Mouse (Mus musculus): ENCODE results near the gene Ints1.

DNA sequence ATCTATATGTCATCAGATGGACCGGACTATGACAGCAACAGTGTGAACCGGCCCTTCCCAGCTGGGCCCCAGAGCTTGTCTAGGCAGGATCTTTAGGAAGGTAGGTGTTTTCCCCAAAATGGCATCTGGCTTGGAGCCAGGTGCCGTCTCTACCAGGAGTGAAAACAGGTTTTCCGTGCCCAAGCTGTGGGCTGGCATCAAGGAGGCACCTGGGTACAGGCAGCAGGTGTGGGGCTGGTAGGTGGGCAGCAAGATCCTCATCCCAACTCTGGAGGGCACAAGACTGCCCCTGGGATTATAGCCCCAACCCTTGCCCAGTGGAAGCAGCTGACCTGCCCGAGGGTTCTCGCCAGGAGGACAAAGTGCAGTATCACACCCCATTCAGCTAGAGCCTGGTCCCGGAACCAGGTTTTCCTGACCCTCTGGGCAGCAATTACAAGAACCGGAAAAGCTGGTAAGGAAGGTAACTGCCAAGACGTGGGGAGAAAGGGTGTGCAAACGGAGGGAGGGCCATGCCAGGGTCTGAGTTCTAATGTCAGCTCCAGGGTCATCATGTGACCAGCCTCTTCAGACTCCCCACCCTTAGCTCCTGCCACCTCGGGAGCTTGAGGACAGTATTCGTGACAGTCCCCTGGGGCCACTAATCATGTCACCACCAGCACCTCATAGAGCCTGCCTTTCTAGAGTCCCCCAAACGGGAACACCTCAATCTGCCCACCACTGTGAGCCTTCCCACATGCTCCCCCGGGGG is 37.5 kb downstream of the Ints1 start:
- no peak for TF ChIP-seq CTCF (conservative IDR thresholded peaks at IDR 0.05; ENCODE audit: insufficient read depth, insufficient read length, low read depth, low read length)
- TF ChIP-seq POLR2A (IDR thresholded peaks at IDR 0.05; ENCODE audit: low read depth, low read length), result no peak
